Mouse (Mus musculus): ENCODE measurements at regions not wholly inside any gene's neighbourhood (a gene's known extent, or its start where the extent isn't known, plus 50 kb on each side); places are given as distances from the start of the nearest gene placed in this dataset.

- no peaks in the 10 kb centered on the region for H3K9me3 ChIP-seq (ENCODE audit: low read length)
- WGBS: 85% methylated on average over 6 of the region's 6 CpGs
- H3K4me3 ChIP-seq (ENCODE audit: low read depth, low read length): no peak overlapping the region
- no peak for TF ChIP-seq CTCF (IDR thresholded peaks at IDR 0.05)
- H3K36me3 ChIP-seq (ENCODE audit: insufficient read depth, low read length): no peaks in the 10 kb centered on the region
- no peak overlapping the region for H3K4me2 ChIP-seq (ENCODE audit: low read depth, low read length, poor library complexity, severe bottlenecking)
- H3K27me3 ChIP-seq (ENCODE audit: insufficient read depth, low read length): no peaks in the 10 kb centered on the region
- H3K27ac ChIP-seq (ENCODE audit: low read depth, low read length): no peak overlapping the region
- no peak overlapping the region for H3K9ac ChIP-seq (replicated peaks; ENCODE audit: low read length, poor library complexity, severe bottlenecking)
- no peak for ATAC-seq (ENCODE audit: low FRiP score)
- no peaks in the 10 kb centered on the region for H3K4me1 ChIP-seq (ENCODE audit: insufficient read depth, low read length)
- DNase-seq (ENCODE audit: low spot score): no peak
Measured at GRCm38 (mm10) chr17:52191064-52191682, 358.1 kb upstream of the Satb1 start.

- H3K9ac ChIP-seq (replicated peaks; ENCODE audit: low read length, poor library complexity, severe bottlenecking): no peak overlapping the region
- H3K27me3 ChIP-seq (ENCODE audit: insufficient read depth, low read length): no peaks in the 10 kb centered on the region
- no peak overlapping the region for H3K4me2 ChIP-seq (ENCODE audit: low read depth, low read length, poor library complexity, severe bottlenecking)
- ATAC-seq (ENCODE audit: low FRiP score) (no peak), DNase-seq (ENCODE audit: low spot score) (peak; percentile 45)
- no peaks in the 10 kb centered on the region for H3K4me1 ChIP-seq (ENCODE audit: insufficient read depth, low read length)
- H3K36me3 ChIP-seq (ENCODE audit: insufficient read depth, low read length): no peaks in the 10 kb centered on the region
- H3K27ac ChIP-seq (ENCODE audit: low read depth, low read length): no peak overlapping the region
- H3K9me3 ChIP-seq (ENCODE audit: low read length): no peaks in the 10 kb centered on the region
- peak; percentile 49 for TF ChIP-seq CTCF (IDR thresholded peaks at IDR 0.05)
- no peak overlapping the region for H3K4me3 ChIP-seq (ENCODE audit: low read depth, low read length)
- 45% methylated on average over 3 of the region's 3 CpGs for WGBS
Measured at GRCm38 (mm10) chr17:52182706-52183105, 349.6 kb upstream of the Satb1 start.

- H3K36me3 ChIP-seq (ENCODE audit: insufficient read depth, low read length): no peaks in the 10 kb centered on the region
- H3K27ac ChIP-seq (ENCODE audit: low read depth, low read length): no peak overlapping the region
- TF ChIP-seq CTCF (IDR thresholded peaks at IDR 0.05): no peak
Measured at GRCm38 (mm10) chr17:52177996-52178395, 344.9 kb upstream of the Satb1 start.

DNA sequence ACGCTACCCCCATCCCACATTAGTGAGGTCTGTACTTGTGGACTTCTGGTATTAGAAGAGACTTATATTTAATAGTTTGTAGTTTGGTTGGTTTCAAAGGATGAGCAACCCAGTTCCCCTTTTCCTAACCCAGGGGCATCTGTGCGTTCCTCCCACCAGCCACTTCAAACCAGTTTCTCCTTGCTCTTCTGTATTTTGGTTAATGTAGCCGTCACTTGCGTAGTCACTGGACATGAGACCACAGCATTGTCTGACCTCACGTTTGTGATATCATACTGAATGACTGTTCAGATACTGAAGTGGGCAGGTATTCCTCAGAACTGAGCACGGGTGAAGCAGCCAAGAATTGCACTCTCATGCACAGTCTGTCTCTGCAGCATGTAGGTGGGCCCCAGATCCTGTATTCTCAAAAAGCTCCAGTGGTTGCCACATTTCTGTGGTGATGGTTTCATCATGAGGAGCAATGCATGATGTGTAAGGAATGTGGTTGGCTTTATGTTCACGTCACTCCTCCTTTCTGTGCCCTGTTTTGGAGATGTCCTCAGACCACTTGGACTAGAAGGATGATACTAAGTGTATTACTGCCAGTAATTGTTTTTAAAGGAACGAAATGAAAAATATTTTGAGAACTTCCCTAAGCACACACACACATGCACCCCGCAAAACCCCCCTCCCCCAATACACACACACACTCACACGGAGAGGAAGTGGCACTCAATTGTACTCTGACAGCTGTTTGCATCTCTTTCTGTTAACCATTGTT is 335.2 kb upstream of the Satb1 start:
- H3K4me1 ChIP-seq (ENCODE audit: insufficient read depth, low read length): no peaks in the 10 kb centered on the region
- no peak overlapping the region for H3K4me3 ChIP-seq (ENCODE audit: low read depth, low read length)
- H3K9me3 ChIP-seq (ENCODE audit: low read length): no peaks in the 10 kb centered on the region
- H3K4me2 ChIP-seq (ENCODE audit: low read depth, low read length, poor library complexity, severe bottlenecking): no peak overlapping the region
- DNase-seq (ENCODE audit: low spot score): no peak
- no peaks in the 10 kb centered on the region for H3K27me3 ChIP-seq (ENCODE audit: insufficient read depth, low read length)
- no peak for ATAC-seq (ENCODE audit: low FRiP score)
- H3K9ac ChIP-seq (replicated peaks; ENCODE audit: low read length, poor library complexity, severe bottlenecking): no peak overlapping the region
- 91% methylated on average over 10 of the region's 10 CpGs for WGBS
- no peak for TF ChIP-seq CTCF (IDR thresholded peaks at IDR 0.05)
- no peak overlapping the region for H3K27ac ChIP-seq (ENCODE audit: low read depth, low read length)
- H3K36me3 ChIP-seq (ENCODE audit: insufficient read depth, low read length): no peaks in the 10 kb centered on the region

More at GRCm38 (mm10) chr17:52177996-52178395, 344.9 kb upstream of the Satb1 start:
- Histone ChIP-seq H3K4me3 (ENCODE audit: low read depth, low read length) (no peak overlapping the region), H3K4me1 (ENCODE audit: insufficient read depth, low read length) (no peaks in the 10 kb centered on the region), H3K4me2 (ENCODE audit: low read depth, low read length, poor library complexity, severe bottlenecking) (no peak overlapping the region), H3K9ac (replicated peaks; ENCODE audit: low read length, poor library complexity, severe bottlenecking) (no peak overlapping the region), H3K9me3 (ENCODE audit: low read length) (no peaks in the 10 kb centered on the region), H3K27me3 (ENCODE audit: insufficient read depth, low read length) (no peaks in the 10 kb centered on the region)
- ATAC-seq (ENCODE audit: low FRiP score): no peak
- WGBS: 88% methylated on average over 2 of the region's 2 CpGs
- no peak for DNase-seq (ENCODE audit: low spot score)

DNA sequence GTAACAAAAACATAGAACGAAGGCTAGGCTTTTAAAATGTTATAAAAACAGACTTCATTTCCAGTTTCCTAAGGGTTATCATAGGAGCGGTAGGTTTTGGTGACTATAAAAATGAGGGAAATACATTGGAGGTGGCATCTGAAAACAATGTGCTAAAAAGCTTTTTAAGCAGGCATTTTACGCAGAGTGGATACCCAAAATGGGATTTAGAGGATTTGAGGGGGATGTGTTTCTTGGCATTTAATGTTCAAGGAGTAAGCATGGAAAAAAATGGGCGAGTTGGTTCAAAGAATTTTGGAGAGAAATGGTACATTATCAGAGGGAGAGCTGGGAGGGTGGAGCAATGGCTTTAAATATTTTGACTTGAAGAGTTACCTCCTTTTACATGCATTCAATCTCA is 334.6 kb upstream of the Satb1 start:
- Histone ChIP-seq H3K4me1 (ENCODE audit: insufficient read depth, low read length) (no peaks in the 10 kb centered on the region), H3K9ac (replicated peaks; ENCODE audit: low read length, poor library complexity, severe bottlenecking) (no peak overlapping the region), H3K4me2 (ENCODE audit: low read depth, low read length, poor library complexity, severe bottlenecking) (no peak overlapping the region), H3K9me3 (ENCODE audit: low read length) (no peaks in the 10 kb centered on the region), H3K27me3 (ENCODE audit: insufficient read depth, low read length) (no peaks in the 10 kb centered on the region), H3K36me3 (ENCODE audit: insufficient read depth, low read length) (no peaks in the 10 kb centered on the region), H3K4me3 (ENCODE audit: low read depth, low read length) (no peak overlapping the region), H3K27ac (ENCODE audit: low read depth, low read length) (no peak overlapping the region)
- 79% methylated on average over 4 of the region's 4 CpGs for WGBS
- no peak for ATAC-seq (ENCODE audit: low FRiP score)
- no peak for TF ChIP-seq CTCF (IDR thresholded peaks at IDR 0.05)
- no peak for DNase-seq (ENCODE audit: low spot score)

- no peak for ATAC-seq (ENCODE audit: low FRiP score)
- no peak for TF ChIP-seq CTCF (IDR thresholded peaks at IDR 0.05)
Measured at GRCm38 (mm10) chr17:52165891-52166485, 332.9 kb upstream of the Satb1 start.

More at GRCm38 (mm10) chr17:52165891-52166485, 332.9 kb upstream of the Satb1 start:
- Histone ChIP-seq H3K9me3 (ENCODE audit: low read length) (no peaks in the 10 kb centered on the region), H3K27me3 (ENCODE audit: insufficient read depth, low read length) (no peaks in the 10 kb centered on the region), H3K4me1 (ENCODE audit: insufficient read depth, low read length) (no peaks in the 10 kb centered on the region), H3K4me3 (ENCODE audit: low read depth, low read length) (no peak overlapping the region), H3K27ac (ENCODE audit: low read depth, low read length) (no peak overlapping the region), H3K36me3 (ENCODE audit: insufficient read depth, low read length) (no peaks in the 10 kb centered on the region), H3K4me2 (ENCODE audit: low read depth, low read length, poor library complexity, severe bottlenecking) (no peak overlapping the region), H3K9ac (replicated peaks; ENCODE audit: low read length, poor library complexity, severe bottlenecking) (no peak overlapping the region)
- WGBS: 89% methylated on average over 5 of the region's 5 CpGs
- DNase-seq (ENCODE audit: low spot score): no peak

Data from midbrain, postnatal 0 days (tissue).